Mouse (Mus musculus) limb, embryonic 15.5 days (tissue): Measurements from ENCODE around the gene Ttc39d. TPM values are rescaled to one million over a fixed set of nuclear protein-coding genes. Genes with fewer than 3 reads are reported as not detected.

ENCODE experiments used
- ATAC-seq: fragments of 200-750 bp; cut with Nextera tagmentation; 2 replicates; pipeline ENCODE4 v1.8.0; 2017; ENCODE audit warnings: low read depth, moderate TSS enrichment; ENCODE audit not compliant: insufficient number of reproducible peaks, low FRiP score, low TSS enrichment
- H3K27ac ChIP-seq: fragments of 300-500 bp; sonication (generic); 2 replicates; pipeline ENCODE4 v1.5.1; 2015; ENCODE audit warnings: moderate library complexity, mild to moderate bottlenecking, inconsistent platforms
- H3K27me3 ChIP-seq: fragments of 300-500 bp; sonication (generic); 2 replicates; pipeline ENCODE4 v1.6.1; 2015; ENCODE audit warnings: inconsistent platforms
- H3K36me3 ChIP-seq: fragments of 300-500 bp; sonication (generic); 2 replicates; pipeline ENCODE4 v1.6.1; 2015; ENCODE audit warnings: inconsistent platforms
- H3K4me1 ChIP-seq: fragments of 300-500 bp; sonication (generic); 2 replicates; pipeline ENCODE4 v1.6.1; 2015; ENCODE audit warnings: inconsistent platforms
- H3K4me2 ChIP-seq: fragments of 300-500 bp; sonication (generic); 2 replicates; pipeline ENCODE4 v1.6.1; 2015; ENCODE audit warnings: mild to moderate bottlenecking, inconsistent platforms
- H3K4me3 ChIP-seq: fragments of 300-500 bp; sonication (generic); 2 replicates; pipeline ENCODE4 v1.5.1; 2015; ENCODE audit warnings: mild to moderate bottlenecking, inconsistent platforms
- H3K9ac ChIP-seq: fragments of 300-500 bp; sonication (generic); 2 replicates; pipeline ENCODE4 v1.6.1; 2015; ENCODE audit warnings: inconsistent platforms
- H3K9me3 ChIP-seq: fragments of 300-500 bp; sonication (generic); 2 replicates; pipeline ENCODE4 v1.6.1; 2016; ENCODE audit warnings: inconsistent platforms
- WGBS: fragments of 180-500 bp; shearing (Covaris S2); methylation state at CpG from one replicate; pipeline ENCODE4 v1.1.7; 2015; 5-methylcytosine and 5-hydroxymethylcytosine counted together
- polyA plus RNA-seq: library from polyadenylated mRNA; unstranded; fragments of >200 nt; fragmentation: Nextera tagmentation; extraction: Ambion mirVana; gene quantifications from 2 replicates; pipeline ENCODE4 v1.2.1, GENCODE M21; 2015

The Ttc39d gene
- polyA plus RNA-seq, 1 experiment from 2014 or later = 0.05 TPM

DNA sequence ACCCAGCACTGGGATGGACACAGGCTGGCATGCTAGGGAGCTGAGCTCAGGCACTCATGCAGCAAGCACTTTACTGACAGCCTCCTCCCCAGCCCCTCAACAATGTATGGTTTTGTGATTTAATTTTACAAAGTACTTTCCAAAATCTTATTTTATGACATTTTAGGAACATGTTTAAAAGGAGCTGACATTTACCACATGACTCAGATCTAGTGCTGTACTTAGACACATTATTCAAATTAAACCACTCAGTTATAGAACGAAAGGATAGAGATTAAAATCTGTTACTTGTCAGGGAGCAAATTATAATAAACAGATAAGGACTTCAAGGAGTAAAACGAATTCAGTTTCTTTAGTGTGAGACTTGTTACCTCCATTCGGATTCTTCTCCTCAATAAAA is 28.2 kb downstream of the Ttc39d start:
- 79% methylated on average over 3 of the region's 3 CpGs for WGBS
- H3K9me3 ChIP-seq = no peaks in the 10 kb centered on the region
- no peak overlapping the region for H3K4me2 ChIP-seq
- no peaks in the 10 kb centered on the region for H3K27me3 ChIP-seq
- no peak overlapping the region for H3K27ac ChIP-seq
- peaks cover 30% of the 10 kb centered on the region for H3K36me3 ChIP-seq
- H3K4me1 ChIP-seq = no peaks in the 10 kb centered on the region
- no peak overlapping the region for H3K9ac ChIP-seq
- no peak overlapping the region for H3K4me3 ChIP-seq
- no peak for ATAC-seq

DNA sequence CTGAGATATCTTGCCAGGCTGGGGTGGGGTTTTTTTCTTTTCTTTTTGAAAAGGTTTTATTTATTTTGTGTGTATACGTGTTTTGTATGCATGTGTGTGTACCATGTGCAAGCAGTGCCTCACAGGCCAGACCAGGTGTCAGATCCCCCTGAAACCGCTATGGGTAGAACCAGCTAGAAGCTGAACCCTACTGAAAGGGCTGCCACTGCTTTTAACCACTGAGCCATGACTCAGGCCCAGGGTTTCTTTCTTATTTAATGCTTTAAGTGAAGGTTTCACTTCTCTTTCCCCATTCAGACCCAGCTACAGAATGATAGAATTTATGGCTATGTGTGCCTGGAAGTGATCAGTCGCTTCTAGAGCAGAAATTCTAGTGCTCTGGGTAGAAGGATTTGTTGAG is 29.5 kb downstream of the Ttc39d start:
- no peaks in the 10 kb centered on the region for H3K9me3 ChIP-seq
- H3K4me3 ChIP-seq = no peak overlapping the region
- H3K27me3 ChIP-seq = no peaks in the 10 kb centered on the region
- H3K9ac ChIP-seq = no peak overlapping the region
- H3K4me2 ChIP-seq = no peak overlapping the region
- H3K36me3 ChIP-seq = peaks cover 40% of the 10 kb centered on the region
- no peak for ATAC-seq
- H3K27ac ChIP-seq = no peak overlapping the region
- WGBS = 92% methylated on average over 3 of the region's 3 CpGs
- no peaks in the 10 kb centered on the region for H3K4me1 ChIP-seq

DNA sequence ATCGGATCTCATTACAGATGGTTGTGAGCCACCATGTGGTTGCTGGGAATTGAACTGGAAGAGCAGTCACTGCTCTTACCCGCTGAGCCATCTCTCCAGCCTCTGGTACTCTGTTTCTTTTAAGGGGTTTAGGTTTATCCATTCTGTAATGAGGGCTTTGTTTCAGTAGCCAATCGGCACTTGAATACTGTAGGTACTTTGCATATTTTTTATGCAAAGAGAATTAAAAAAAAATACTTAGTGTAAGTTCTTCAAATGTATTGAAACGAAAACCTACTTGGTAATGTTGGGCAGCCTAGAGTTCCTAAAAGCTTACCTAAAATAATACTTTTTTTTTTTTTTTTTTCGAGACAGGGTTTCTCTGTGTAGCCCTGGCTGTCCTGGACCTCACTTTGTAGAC is 30.2 kb downstream of the Ttc39d start:
- Histone ChIP-seq H3K4me2 (no peak overlapping the region), H3K36me3 (peaks cover 47% of the 10 kb centered on the region), H3K9me3 (no peaks in the 10 kb centered on the region), H3K4me3 (no peak overlapping the region), H3K27ac (no peak overlapping the region), H3K27me3 (no peaks in the 10 kb centered on the region), H3K9ac (no peak overlapping the region), H3K4me1 (no peaks in the 10 kb centered on the region)
- ATAC-seq = no peak
- WGBS = 91% methylated on average over 5 of the region's 5 CpGs

DNA sequence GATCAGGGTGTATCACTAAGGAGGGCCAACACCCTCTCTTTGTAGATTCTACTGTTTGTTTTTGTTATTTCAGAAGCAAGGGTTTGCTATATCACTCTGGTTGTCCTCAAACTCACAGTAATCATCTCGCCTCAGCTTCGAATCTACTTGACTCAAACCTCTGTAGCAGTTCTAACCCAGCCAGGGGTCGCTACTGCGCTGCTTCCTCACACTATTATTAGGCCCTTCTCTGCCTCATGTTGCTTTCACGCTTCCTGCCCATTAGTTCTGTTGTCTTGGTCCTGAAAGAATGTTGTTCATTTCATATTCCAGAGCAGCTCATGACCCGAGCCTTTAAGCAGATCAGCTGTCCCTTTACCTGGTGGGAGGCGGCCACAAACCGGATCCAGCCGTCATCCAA is 34.3 kb downstream of the Ttc39d start:
- 90% methylated on average over 9 of the region's 9 CpGs for WGBS
- no peak overlapping the region for H3K4me3 ChIP-seq
- H3K4me1 ChIP-seq = no peaks in the 10 kb centered on the region
- H3K9me3 ChIP-seq = no peaks in the 10 kb centered on the region
- no peak overlapping the region for H3K4me2 ChIP-seq
- H3K9ac ChIP-seq = no peak overlapping the region
- no peak overlapping the region for H3K27ac ChIP-seq
- no peaks in the 10 kb centered on the region for H3K27me3 ChIP-seq
- no peak for ATAC-seq
- H3K36me3 ChIP-seq = peaks cover 86% of the 10 kb centered on the region

DNA sequence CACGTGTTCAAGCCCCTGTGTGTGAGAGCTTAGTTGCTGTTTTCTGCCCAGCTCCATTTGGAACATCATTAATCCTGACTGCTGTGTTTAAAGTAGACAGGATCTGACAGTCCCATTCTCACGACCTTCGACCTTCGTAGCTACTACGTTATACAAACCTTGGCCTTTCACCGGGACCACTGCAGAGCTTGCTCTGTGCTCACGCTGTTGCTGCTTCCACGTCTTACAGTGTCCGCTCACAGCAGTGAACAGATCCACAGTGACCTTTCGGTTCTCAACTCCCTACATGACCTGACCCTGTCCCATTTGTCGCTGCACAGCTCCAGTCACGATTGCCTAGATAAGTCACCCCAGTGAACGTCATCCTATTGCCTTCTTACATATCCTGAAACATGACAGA is 35.9 kb downstream of the Ttc39d start:
- H3K4me2 ChIP-seq = no peak overlapping the region
- H3K36me3 ChIP-seq = peaks cover 85% of the 10 kb centered on the region
- no peak overlapping the region for H3K4me3 ChIP-seq
- H3K9ac ChIP-seq = no peak overlapping the region
- H3K4me1 ChIP-seq = no peaks in the 10 kb centered on the region
- 68% methylated on average over 13 of the region's 13 CpGs for WGBS
- no peak for ATAC-seq
- H3K27me3 ChIP-seq = no peaks in the 10 kb centered on the region
- no peaks in the 10 kb centered on the region for H3K9me3 ChIP-seq
- no peak overlapping the region for H3K27ac ChIP-seq

DNA sequence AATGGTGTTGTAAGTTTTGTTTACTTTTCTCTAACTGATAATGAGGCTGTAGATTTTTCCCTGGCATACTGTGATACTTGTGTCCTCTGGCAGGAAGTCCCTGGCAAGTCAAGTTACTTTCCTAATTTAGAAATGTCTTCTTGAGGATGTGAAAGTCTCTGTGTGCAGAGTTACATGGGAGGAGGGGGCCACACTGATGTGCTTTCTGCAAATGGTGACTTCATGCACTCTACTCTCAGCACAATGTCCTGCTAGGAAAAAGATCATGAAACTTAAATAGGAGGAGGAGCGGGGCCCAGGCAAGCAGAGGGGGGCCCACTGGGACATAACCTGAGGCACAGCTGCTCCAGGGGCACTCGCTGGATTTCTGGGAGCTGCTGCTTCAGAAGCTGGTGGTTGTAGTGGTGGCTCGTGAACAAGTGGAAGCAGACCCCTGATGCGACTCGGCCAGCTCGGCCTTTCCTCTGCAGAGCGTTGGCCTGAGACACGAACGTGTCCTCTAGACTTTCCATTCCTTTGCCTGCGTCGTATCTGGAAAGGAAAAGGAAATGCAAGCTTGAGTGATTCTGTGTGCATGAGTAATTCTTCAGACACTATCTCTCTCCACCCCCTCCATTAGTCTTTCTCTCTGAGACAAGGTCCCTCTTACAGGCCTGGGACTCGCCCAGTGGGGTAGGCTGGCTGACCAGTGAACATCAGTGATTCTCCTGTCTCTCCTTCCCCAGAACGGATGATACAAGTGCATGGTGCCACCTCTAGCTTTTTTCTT is 45.7 kb downstream of the Ttc39d start:
- no peaks in the 10 kb centered on the region for H3K27me3 ChIP-seq
- ATAC-seq = no peak

DNA sequence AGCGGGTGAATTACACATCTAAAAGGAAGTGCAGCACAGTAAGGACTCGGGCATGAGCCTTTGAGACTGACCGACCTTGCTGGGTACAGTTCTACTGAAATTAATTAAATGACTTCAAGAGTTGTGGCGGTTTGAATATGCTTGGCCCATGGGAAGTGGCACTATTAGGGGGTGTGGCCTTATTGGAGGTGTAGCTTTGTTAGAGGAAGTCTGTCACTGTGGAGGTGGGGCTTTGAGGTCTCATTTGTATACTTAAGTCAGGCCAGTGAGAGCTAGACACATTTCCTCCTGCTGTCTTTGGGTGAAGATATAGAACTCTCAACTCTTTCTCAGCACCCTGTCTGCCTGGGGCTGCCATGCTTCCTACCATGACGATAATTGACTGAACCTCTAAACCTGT is 47.2 kb downstream of the Ttc39d start:
- H3K9me3 ChIP-seq = no peaks in the 10 kb centered on the region
- no peak overlapping the region for H3K4me3 ChIP-seq
- no peaks in the 10 kb centered on the region for H3K27me3 ChIP-seq
- 94% methylated on average over 5 of the region's 5 CpGs for WGBS
- H3K4me1 ChIP-seq = no peaks in the 10 kb centered on the region
- no peak overlapping the region for H3K4me2 ChIP-seq
- peaks cover 93% of the 10 kb centered on the region for H3K36me3 ChIP-seq
- H3K27ac ChIP-seq = no peak overlapping the region
- no peak for ATAC-seq
- H3K9ac ChIP-seq = no peak overlapping the region

More for the DNA sequence above, 45.7 kb downstream of the Ttc39d start:
- Histone ChIP-seq H3K9me3 (no peaks in the 10 kb centered on the region), H3K9ac (no peak overlapping the region), H3K4me3 (no peak overlapping the region), H3K36me3 (peaks cover 93% of the 10 kb centered on the region), H3K27ac (no peak overlapping the region), H3K4me2 (no peak overlapping the region), H3K4me1 (no peaks in the 10 kb centered on the region)
- 93% methylated on average over 13 of the region's 13 CpGs for WGBS

DNA sequence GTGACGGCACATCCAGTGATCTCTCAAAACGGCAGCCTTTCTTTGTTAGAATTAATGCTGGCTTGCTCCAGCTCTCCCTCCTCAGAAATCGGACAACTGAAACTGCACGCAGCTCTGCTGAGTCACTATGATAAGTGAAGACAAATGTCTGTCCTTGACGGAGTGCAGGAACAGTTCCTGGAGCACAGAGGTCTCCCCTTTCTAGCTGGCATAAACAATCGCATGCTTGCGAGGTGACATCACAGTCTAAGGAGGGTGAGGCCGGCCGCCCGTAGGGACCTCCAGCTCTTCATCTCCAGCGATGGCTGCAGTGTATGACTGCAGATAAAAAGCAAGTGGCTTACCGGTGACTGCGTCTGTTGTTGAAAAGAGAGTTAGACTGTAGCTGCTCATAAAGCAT is 47.9 kb downstream of the Ttc39d start:
- no peaks in the 10 kb centered on the region for H3K9me3 ChIP-seq
- 42% methylated on average over 13 of the region's 13 CpGs for WGBS
- H3K9ac ChIP-seq = no peak overlapping the region
- no peak overlapping the region for H3K27ac ChIP-seq
- H3K4me1 ChIP-seq = no peaks in the 10 kb centered on the region
- no peak overlapping the region for H3K4me3 ChIP-seq
- no peak overlapping the region for H3K4me2 ChIP-seq
- peak; percentile 67; the same call in 1 of the 2 replicates for ATAC-seq
- H3K27me3 ChIP-seq = no peaks in the 10 kb centered on the region
- H3K36me3 ChIP-seq = peaks cover 93% of the 10 kb centered on the region

DNA sequence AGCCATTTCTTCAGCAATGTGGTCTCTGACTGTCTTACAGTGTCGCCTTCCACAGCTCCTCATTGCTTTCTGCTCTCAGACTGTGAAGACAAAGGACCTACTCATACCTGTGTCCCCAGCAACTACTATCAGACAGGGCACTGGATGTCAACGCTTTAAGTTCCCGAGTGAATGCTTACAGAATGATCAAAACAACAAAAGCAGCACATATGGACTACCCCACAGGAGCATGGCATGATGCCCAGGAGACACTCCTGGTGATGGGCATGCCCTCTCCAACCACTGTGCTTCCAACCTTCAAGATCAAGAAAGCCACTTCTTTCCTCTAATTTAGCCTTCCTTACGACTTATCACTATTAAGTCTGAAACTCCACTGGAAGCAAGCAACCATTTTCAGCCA is 59.8 kb downstream of the Ttc39d start:
- Histone ChIP-seq H3K27me3 (no peaks in the 10 kb centered on the region), H3K9ac (no peak overlapping the region), H3K9me3 (no peaks in the 10 kb centered on the region), H3K27ac (no peak overlapping the region), H3K4me3 (no peak overlapping the region), H3K4me1 (no peaks in the 10 kb centered on the region), H3K4me2 (no peak overlapping the region), H3K36me3 (peaks cover 80% of the 10 kb centered on the region)
- ATAC-seq = no peak
- WGBS = 91% methylated on average over 4 of the region's 4 CpGs

Other genes with a start within 250 kb of the Ttc39d start
- 41.9 and 47.6 TPM in 2 replicates for gene Hnrnpll, start 145.1 kb upstream of the Ttc39d start, polyA plus RNA-seq
- 12.9 and 14.1 TPM in 2 replicates for gene Galm, start 80.0 kb upstream of the Ttc39d start, polyA plus RNA-seq
- gene Srsf7, start 153 bp upstream of the Ttc39d start, polyA plus RNA-seq = 496 and 517 TPM in 2 replicates
- 29.5 and 32.6 TPM in 2 replicates for gene Gemin6, start 17.0 kb downstream of the Ttc39d start, polyA plus RNA-seq
- gene Morn2, start 82.7 kb downstream of the Ttc39d start, polyA plus RNA-seq = 18.8 and 19.0 TPM in 2 replicates
- 19.3 and 21.2 TPM in 2 replicates for gene Dhx57, start 83.0 kb downstream of the Ttc39d start, polyA plus RNA-seq
- gene Arhgef33, start 99.9 kb downstream of the Ttc39d start, polyA plus RNA-seq = 0.42 and 0.84 TPM in 2 replicates
- 1.6 and 2.4 TPM in 2 replicates for gene Gm10190, start 166.1 kb downstream of the Ttc39d start, polyA plus RNA-seq